In the genomic region with DNA sequence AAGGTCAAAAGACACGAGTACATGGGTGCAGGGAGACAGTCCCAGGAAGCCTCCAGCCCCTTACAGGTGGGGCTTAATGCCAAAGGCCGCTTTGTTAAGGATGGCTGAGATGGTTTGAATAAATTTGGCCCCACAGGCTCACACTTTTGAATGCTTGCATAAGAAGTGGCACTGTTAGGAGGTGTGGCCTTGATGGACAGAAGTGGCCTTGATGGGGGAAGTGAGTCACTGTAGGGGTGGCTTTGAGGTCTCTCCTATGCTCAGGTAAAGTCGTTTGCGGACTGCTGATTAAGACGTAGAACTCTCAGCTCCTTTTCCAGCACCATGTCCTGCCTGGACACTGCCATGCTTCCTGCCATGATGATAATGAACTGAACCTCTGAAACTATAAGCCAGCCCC, we compare ENCODE assay signal across 15 mouse cellular contexts. TPM values are rescaled to one million over a fixed set of nuclear protein-coding genes. Genes with fewer than 3 reads are reported as not detected.
A peak's percentile ranks its signal among the peaks of the same experiment; 100 is the strongest.
DNase-seq lines count a peak whose midpoint lies in the region; ATAC-seq lines count a peak whose summit lies in the region.
"Had no signal": no experiment of that assay in that cellular context is flagged by ENCODE, and none has a peak within 500 bp of the region (broad histone marks: within the 10 kb centered on the region; RNA-seq: fewer than 3 reads in every experiment).

No protein-coding gene starts in this region.

- peak overlapping the region; percentile 27; the same call in 1 of the 2 replicates for H3K9ac ChIP-seq in hindbrain, embryonic 12.5 days
- no peak overlapping the region for H3K9ac ChIP-seq in kidney, embryonic 15.5 days
- H3K9ac ChIP-seq: embryonic facial prominence, embryonic 12.5 days; forebrain, embryonic 13.5 days; forebrain, embryonic 15.5 days; forebrain, postnatal 0 days had no signal

- peaks cover 28% of the 10 kb centered on the region for H3K4me1 ChIP-seq in hindbrain, embryonic 12.5 days
- H3K4me1 ChIP-seq in hindbrain, embryonic 10.5 days (replicated peaks): peaks cover 27% of the 10 kb centered on the region
- H3K4me1 ChIP-seq in kidney, embryonic 15.5 days: peaks cover 30% of the 10 kb centered on the region

- H3K27me3 ChIP-seq in hindbrain, embryonic 12.5 days: peaks cover 6% of the 10 kb centered on the region
- H3K27me3 ChIP-seq in hindbrain, embryonic 10.5 days (ENCODE audit: insufficient read depth, poor library complexity, severe bottlenecking): peaks cover 3% of the 10 kb centered on the region; the same call in 1 of the 2 replicates
- H3K27me3 ChIP-seq in kidney, embryonic 15.5 days: no peaks in the 10 kb centered on the region
- H3K27me3 ChIP-seq: embryonic facial prominence, embryonic 12.5 days; forebrain, embryonic 13.5 days; forebrain, embryonic 15.5 days had no signal

- no peak overlapping the region for H3K27ac ChIP-seq in hindbrain, embryonic 12.5 days
- no peak overlapping the region for H3K27ac ChIP-seq in hindbrain, embryonic 10.5 days
- H3K27ac ChIP-seq in kidney, embryonic 15.5 days: no peak overlapping the region
- H3K27ac ChIP-seq: embryonic facial prominence, embryonic 10.5 days; embryonic facial prominence, embryonic 12.5 days; forebrain, embryonic 13.5 days; forebrain, embryonic 15.5 days had no signal

- no peaks in the 10 kb centered on the region for H3K9me3 ChIP-seq in hindbrain, embryonic 12.5 days (replicated peaks)
- no peaks in the 10 kb centered on the region for H3K9me3 ChIP-seq in hindbrain, embryonic 10.5 days
- no peaks in the 10 kb centered on the region for H3K9me3 ChIP-seq in kidney, embryonic 15.5 days (replicated peaks)
- H3K9me3 ChIP-seq: embryonic facial prominence, embryonic 10.5 days; embryonic facial prominence, embryonic 12.5 days; forebrain, embryonic 13.5 days; forebrain, embryonic 15.5 days had no signal

- 84% methylated on average over 5 of the region's 5 CpGs for WGBS in hindbrain, embryonic 12.5 days
- 83% methylated on average over 5 of the region's 5 CpGs for WGBS in hindbrain, embryonic 10.5 days
- 85% methylated on average over 5 of the region's 5 CpGs for WGBS in kidney, embryonic 15.5 days

- peak; percentile 66 to 85 for DNase-seq in adrenal gland, adult (ENCODE audit: inconsistent age in 2 of 2, low spot score in 1 of 2)
- DNase-seq in adrenal gland, adult 8-10 months: no peak
- no peak for DNase-seq in hindbrain, embryonic 10.5 days (ENCODE audit: low spot score)
- DNase-seq: adrenal gland, postnatal 10 days; adrenal gland, postnatal 25 days; cerebellum, adult 11-12 months; cerebellum, adult 2 months; cerebellum, postnatal 25 days; forebrain, postnatal 0 days had no signal

- no peak for ATAC-seq in hindbrain, embryonic 12.5 days (ENCODE audit: low FRiP score)
- no peak for ATAC-seq in kidney, embryonic 15.5 days (replicated peaks; ENCODE audit: low FRiP score)
- ATAC-seq: forebrain, embryonic 13.5 days; forebrain, embryonic 15.5 days; forebrain, postnatal 0 days had no signal

- H3K4me2 ChIP-seq in hindbrain, embryonic 12.5 days (replicated peaks): no peak overlapping the region
- no peak overlapping the region for H3K4me2 ChIP-seq in kidney, embryonic 15.5 days
- H3K4me2 ChIP-seq: embryonic facial prominence, embryonic 12.5 days; forebrain, embryonic 13.5 days; forebrain, embryonic 15.5 days had no signal

- no peaks in the 10 kb centered on the region for H3K36me3 ChIP-seq in hindbrain, embryonic 12.5 days
- H3K36me3 ChIP-seq in hindbrain, embryonic 10.5 days: peaks cover 19% of the 10 kb centered on the region
- H3K36me3 ChIP-seq in kidney, embryonic 15.5 days: peaks cover 14% of the 10 kb centered on the region
- H3K36me3 ChIP-seq: forebrain, embryonic 15.5 days had no signal

- H3K4me3 ChIP-seq in hindbrain, embryonic 12.5 days: no peak overlapping the region
- no peak overlapping the region for H3K4me3 ChIP-seq in hindbrain, embryonic 10.5 days
- H3K4me3 ChIP-seq in kidney, embryonic 15.5 days (replicated peaks): no peak overlapping the region
- H3K4me3 ChIP-seq: embryonic facial prominence, embryonic 10.5 days; embryonic facial prominence, embryonic 12.5 days; forebrain, embryonic 13.5 days; forebrain, embryonic 15.5 days had no signal

RNA-seq across cellular contexts. Expression of gene Arhgef17, which starts 34.1 kb away (rescaled TPM):
- total RNA-seq in adrenal gland, adult 8-10 months (2022): 100 to 1,000 TPM in 3 of 4 experiments, 10 to 100 TPM in 1; 95.8 to 118 (median 108) TPM
- 9.1 and 9.6 TPM in 2 replicates for polyA plus RNA-seq in hindbrain, embryonic 12.5 days (2016; fragmentation: Nextera tagmentation; extraction: Ambion mirVana)
- polyA plus RNA-seq in hindbrain, embryonic 10.5 days (2016; fragmentation: Nextera tagmentation; extraction: Ambion mirVana): 6.7 and 8.2 TPM in 2 replicates
- polyA plus RNA-seq in kidney, embryonic 15.5 days (2015; fragmentation: Nextera tagmentation; extraction: Ambion mirVana): 9.1 and 12.2 TPM in 2 replicates

RNA-seq across cellular contexts. Expression of gene Relt, which starts 34.6 kb away (rescaled TPM):
- total RNA-seq in adrenal gland, adult 8-10 months (2022): 1 to 10 TPM; 1.2 to 1.8 (median 1.5) TPM
- 3.6 and 4.5 TPM in 2 replicates for polyA plus RNA-seq in hindbrain, embryonic 12.5 days (2016; fragmentation: Nextera tagmentation; extraction: Ambion mirVana)
- 3.6 and 4.8 TPM in 2 replicates for polyA plus RNA-seq in hindbrain, embryonic 10.5 days (2016; fragmentation: Nextera tagmentation; extraction: Ambion mirVana)
- 3.8 and 4.9 TPM in 2 replicates for polyA plus RNA-seq in kidney, embryonic 15.5 days (2015; fragmentation: Nextera tagmentation; extraction: Ambion mirVana)

Comparison
In these comparisons a context has a peak if more than half of its experiments do, and no peak if none do; other contexts are left out.
1. DNase-seq: peak in adrenal gland, adult (2 of 2); none in adrenal gland, adult 8-10 months (single experiment) and hindbrain, embryonic 10.5 days (single experiment).